Mouse (Mus musculus) ES-E14 (cell line): ENCODE data around the gene Tcte3. TPM values are rescaled to one million over a fixed set of nuclear protein-coding genes. Genes with fewer than 3 reads are reported as not detected.
"Not testable (repeated sequence)": the region's sequence is repeated elsewhere in the genome, so short reads cannot be mapped to it uniquely, and the experiment has no call there.

Experiments
- DNase-seq: peaks from one replicate; pipeline ENCODE4 v3.0.0-alpha.2; 2013; ENCODE audit warnings: low read depth, low spot score
- H3K27ac ChIP-seq: 2 replicates; pipeline ENCODE4 v1.5.1; 2012; ENCODE audit warnings: low read depth, mild to moderate bottlenecking, low read length, moderate library complexity, mixed read lengths; ENCODE audit not compliant: poor library complexity, insufficient read depth, severe bottlenecking
- H3K36me3 ChIP-seq: 2 replicates; pipeline ENCODE4 v1.6.1; 2012; ENCODE audit warnings: mild to moderate bottlenecking, low read length, moderate library complexity, mixed read lengths; ENCODE audit not compliant: control insufficient read depth, poor library complexity, insufficient read depth, severe bottlenecking
- H3K4me1 ChIP-seq, 2 experiments: fragments of 150-350 bp in 1 of 2; sonication (generic) in 1 of 2; 2 replicates each; pipeline ENCODE4 v1.6.1; 2012; ENCODE audit warnings: low read length in 2 of 2, mild to moderate bottlenecking in 1 of 2, mixed read lengths in 1 of 2; ENCODE audit not compliant: control insufficient read depth in 2 of 2, insufficient read depth in 2 of 2, poor library complexity in 1 of 2
- H3K4me3 ChIP-seq, 2 experiments: fragments of 150-350 bp in 1 of 2; sonication (generic) in 1 of 2; 2 replicates each; pipeline ENCODE4 v1.5.1; 2012; ENCODE audit warnings: low read length in 2 of 2, low read depth in 1 of 2, mild to moderate bottlenecking in 1 of 2, mixed read lengths in 1 of 2; ENCODE audit not compliant: insufficient read depth in 1 of 2, poor library complexity in 1 of 2, severe bottlenecking in 1 of 2
- H3K9ac ChIP-seq: 2 replicates; pipeline ENCODE4 v1.6.1; 2012; ENCODE audit warnings: low read depth, mild to moderate bottlenecking, low read length, mixed read lengths; ENCODE audit not compliant: poor library complexity, insufficient read depth, severe bottlenecking
- H3K9me3 ChIP-seq: fragments of 150-350 bp; sonication (generic); 2 replicates; pipeline ENCODE4 v1.6.1; 2012; ENCODE audit warnings: low read depth, mild to moderate bottlenecking, low read length; ENCODE audit not compliant: control insufficient read depth, insufficient read depth
- in situ Hi-C, 2 experiments: fragments of 600-800 bp; cut with MboI; formaldehyde crosslinking; loops; one replicate each; pipeline ENCODE4 v1.15.1; 2025; ENCODE audit warnings: low sequenced_read_pairs in 2 of 2, inconsistent platforms in 1 of 2; ENCODE audit not compliant: unreplicated experiment in 2 of 2
- total RNA-seq: library from RNA; depleted of rRNA; stranded (reverse); fragments of 300-350 nt; gene quantifications from 2 replicates; pipeline ENCODE4 v1.2.3, GENCODE M21; 2012

The Tcte3 gene
- total RNA-seq, 1 experiment = 5.4 TPM

- H3K27ac ChIP-seq, in situ Hi-C loops, H3K9me3 ChIP-seq, H3K4me3 ChIP-seq, H3K36me3 ChIP-seq, DNase-seq, H3K9ac ChIP-seq, H3K4me1 ChIP-seq: not testable (repeated sequence)
Measured at GRCm38 (mm10) chr17:15024502-15025193, 16.6 kb downstream of the Tcte3 start.

GRCm38 (mm10) chr17:15023878-15024492, 17.3 kb downstream of the Tcte3 start:
- H3K36me3 ChIP-seq, H3K9ac ChIP-seq, DNase-seq, in situ Hi-C loops, H3K4me1 ChIP-seq, H3K9me3 ChIP-seq, H3K27ac ChIP-seq, H3K4me3 ChIP-seq: not testable (repeated sequence)

- peak; percentile 8 for DNase-seq
- H3K9me3 ChIP-seq, H3K4me1 ChIP-seq, H3K36me3 ChIP-seq, in situ Hi-C loops, H3K4me3 ChIP-seq: not testable (repeated sequence)
- Histone ChIP-seq H3K27ac (peak overlapping the region; percentile 92), H3K9ac (peak overlapping the region; percentile 67)
Measured at GRCm38 (mm10) chr17:15021503-15022220, 19.6 kb downstream of the Tcte3 start.

GRCm38 (mm10) chr17:15009706-15010413, 31.4 kb downstream of the Tcte3 start, which contains the start of gene Gm3435:
TSS of gene Gm3435 (plus strand) at chr17:15010176.
- in situ Hi-C loops, H3K4me3 ChIP-seq, H3K36me3 ChIP-seq, H3K9me3 ChIP-seq, H3K27ac ChIP-seq, DNase-seq, H3K9ac ChIP-seq, H3K4me1 ChIP-seq: not testable (repeated sequence)

- DNase-seq, H3K9me3 ChIP-seq, H3K4me3 ChIP-seq, H3K9ac ChIP-seq, H3K27ac ChIP-seq, in situ Hi-C loops, H3K36me3 ChIP-seq, H3K4me1 ChIP-seq: not testable (repeated sequence)
Measured at GRCm38 (mm10) chr17:15009088-15009487, 32.2 kb downstream of the Tcte3 start.

- H3K9me3 ChIP-seq, H3K4me1 ChIP-seq, H3K4me3 ChIP-seq, in situ Hi-C loops, H3K9ac ChIP-seq, DNase-seq, H3K27ac ChIP-seq, H3K36me3 ChIP-seq: not testable (repeated sequence)
Measured at GRCm38 (mm10) chr17:15000047-15000446, 41.2 kb downstream of the Tcte3 start.

GRCm38 (mm10) chr17:14994140-14994539, 47.1 kb downstream of the Tcte3 start:
- H3K4me3 ChIP-seq, DNase-seq, H3K27ac ChIP-seq, H3K9me3 ChIP-seq, in situ Hi-C loops, H3K9ac ChIP-seq, H3K4me1 ChIP-seq, H3K36me3 ChIP-seq: not testable (repeated sequence)
